Mouse (Mus musculus): ENCODE measurements around the gene Kcnn3.

DNA sequence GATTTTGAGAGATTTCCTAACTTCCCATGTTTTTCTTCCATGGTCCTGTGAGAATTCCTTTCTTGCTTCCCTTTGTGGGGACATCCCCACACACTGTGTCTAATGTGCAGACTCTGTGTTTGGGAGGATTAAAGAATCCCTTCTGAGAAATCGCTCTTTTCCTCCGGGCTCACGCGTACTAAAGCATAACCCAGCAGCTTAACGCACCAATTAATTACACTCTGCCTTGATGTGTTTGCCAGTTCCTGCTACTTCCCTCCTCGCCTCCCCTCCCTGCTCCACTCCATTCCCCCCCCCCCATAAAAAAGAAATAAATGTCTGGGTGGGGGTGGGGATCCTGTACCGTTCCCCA is 1.5 kb downstream of the Kcnn3 start:
- TF ChIP-seq FLI1 (IDR thresholded peaks at IDR 0.05; ENCODE audit: low read length): no peak
- no peak for TF ChIP-seq GATA1 (IDR thresholded peaks at IDR 0.05; ENCODE audit: borderline replicate concordance, low read length)

All from megakaryocyte, embryonic 14.5 days (primary cell).